Mouse (Mus musculus): ENCODE results near the gene Pbx1. TPM values are rescaled to one million over a fixed set of nuclear protein-coding genes. Genes with fewer than 3 reads are reported as not detected.

Gene Pbx1
- polyA plus RNA-seq, 1 experiment from 2014 or later: 48.8 TPM

- no peak for TF ChIP-seq CTCF (IDR thresholded peaks at IDR 0.05; ENCODE audit: low read depth)
- no peaks in the 10 kb centered on the region for H3K27me3 ChIP-seq (ENCODE audit: insufficient read depth, low read length)
- H3K4me3 ChIP-seq (ENCODE audit: low read depth, low read length): no peak overlapping the region
- no peak overlapping the region for H3K4me2 ChIP-seq
- no peaks in the 10 kb centered on the region for H3K9me3 ChIP-seq (ENCODE audit: low read depth, low read length)
- no peak overlapping the region; the same call in 1 of the 2 replicates for H3K27ac ChIP-seq (ENCODE audit: low read depth)
- ATAC-seq (ENCODE audit: insufficient read depth): no peak
- WGBS: 53% methylated on average over 12 of the region's 12 CpGs
- no peak overlapping the region for H3K9ac ChIP-seq
- H3K4me1 ChIP-seq (ENCODE audit: insufficient read depth): peaks cover 32% of the 10 kb centered on the region
- peaks cover 4% of the 10 kb centered on the region; the same call in 1 of the 2 replicates for H3K36me3 ChIP-seq (ENCODE audit: insufficient read depth)
- DNase-seq: no peak
Observed at GRCm38 (mm10) chr1:168323436-168324108, 108.5 kb downstream of the Pbx1 start.

GRCm38 (mm10) chr1:168322892-168323291, 109.2 kb downstream of the Pbx1 start:
- DNase-seq: peak; percentile 41
- Histone ChIP-seq H3K4me2 (no peak overlapping the region), H3K36me3 (ENCODE audit: insufficient read depth) (no peaks in the 10 kb centered on the region), H3K9me3 (ENCODE audit: low read depth, low read length) (no peaks in the 10 kb centered on the region), H3K9ac (no peak overlapping the region), H3K4me3 (ENCODE audit: low read depth, low read length) (no peak overlapping the region), H3K27ac (ENCODE audit: low read depth) (no peak overlapping the region), H3K4me1 (ENCODE audit: insufficient read depth) (peaks cover 30% of the 10 kb centered on the region), H3K27me3 (ENCODE audit: insufficient read depth, low read length) (no peaks in the 10 kb centered on the region)
- peak; percentile 71 for TF ChIP-seq CTCF (IDR thresholded peaks at IDR 0.05; ENCODE audit: low read depth)
- no peak for ATAC-seq (ENCODE audit: insufficient read depth)
- 96% methylated on average over 1 of the region's 1 CpGs for WGBS

GRCm38 (mm10) chr1:168319695-168320094, 112.4 kb downstream of the Pbx1 start:
- peak; percentile 46 for DNase-seq

GRCm38 (mm10) chr1:168318899-168319469, 113.1 kb downstream of the Pbx1 start:
- no peaks in the 10 kb centered on the region for H3K27me3 ChIP-seq (ENCODE audit: insufficient read depth, low read length)
- no peaks in the 10 kb centered on the region for H3K9me3 ChIP-seq (ENCODE audit: low read depth, low read length)
- no peak overlapping the region for H3K27ac ChIP-seq (ENCODE audit: low read depth)
- no peak overlapping the region for H3K4me2 ChIP-seq
- peaks cover 19% of the 10 kb centered on the region for H3K4me1 ChIP-seq (ENCODE audit: insufficient read depth)
- no peak for TF ChIP-seq CTCF (IDR thresholded peaks at IDR 0.05; ENCODE audit: low read depth)
- H3K9ac ChIP-seq: no peak overlapping the region
- no peak overlapping the region for H3K4me3 ChIP-seq (ENCODE audit: low read depth, low read length)
- H3K36me3 ChIP-seq (ENCODE audit: insufficient read depth): no peaks in the 10 kb centered on the region
- no peak for DNase-seq
- no peak for ATAC-seq (ENCODE audit: insufficient read depth)
- 27% methylated on average over 13 of the region's 13 CpGs for WGBS

More at GRCm38 (mm10) chr1:168319695-168320094, 112.4 kb downstream of the Pbx1 start:
- no peak for TF ChIP-seq CTCF (IDR thresholded peaks at IDR 0.05; ENCODE audit: low read depth)
- Histone ChIP-seq H3K9ac (no peak overlapping the region), H3K4me3 (ENCODE audit: low read depth, low read length) (no peak overlapping the region), H3K9me3 (ENCODE audit: low read depth, low read length) (no peaks in the 10 kb centered on the region), H3K4me2 (no peak overlapping the region), H3K36me3 (ENCODE audit: insufficient read depth) (no peaks in the 10 kb centered on the region), H3K27me3 (ENCODE audit: insufficient read depth, low read length) (no peaks in the 10 kb centered on the region), H3K27ac (ENCODE audit: low read depth) (peak overlapping the region; percentile 30; the same call in 1 of the 2 replicates), H3K4me1 (ENCODE audit: insufficient read depth) (peaks cover 19% of the 10 kb centered on the region)
- 39% methylated on average over 5 of the region's 5 CpGs for WGBS
- peak; percentile 43 for ATAC-seq (ENCODE audit: insufficient read depth)

GRCm38 (mm10) chr1:168313772-168314171, 118.3 kb downstream of the Pbx1 start:
- peaks cover 18% of the 10 kb centered on the region for H3K4me1 ChIP-seq (ENCODE audit: insufficient read depth)
- no peak overlapping the region for H3K4me2 ChIP-seq
- no peaks in the 10 kb centered on the region for H3K27me3 ChIP-seq (ENCODE audit: insufficient read depth, low read length)

GRCm38 (mm10) chr1:168312710-168313447, 119.2 kb downstream of the Pbx1 start:
- Histone ChIP-seq H3K36me3 (ENCODE audit: insufficient read depth) (no peaks in the 10 kb centered on the region), H3K4me2 (no peak overlapping the region), H3K9me3 (ENCODE audit: low read depth, low read length) (no peaks in the 10 kb centered on the region), H3K27me3 (ENCODE audit: insufficient read depth, low read length) (no peaks in the 10 kb centered on the region), H3K4me1 (ENCODE audit: insufficient read depth) (peaks cover 23% of the 10 kb centered on the region), H3K4me3 (ENCODE audit: low read depth, low read length) (no peak overlapping the region), H3K9ac (no peak overlapping the region), H3K27ac (ENCODE audit: low read depth) (no peak overlapping the region)
- DNase-seq: no peak
- ATAC-seq (ENCODE audit: insufficient read depth): no peak; the same call in 1 of the 2 replicates
- no peak for TF ChIP-seq CTCF (IDR thresholded peaks at IDR 0.05; ENCODE audit: low read depth)
- 81% methylated on average over 7 of the region's 7 CpGs for WGBS

More at GRCm38 (mm10) chr1:168313772-168314171, 118.3 kb downstream of the Pbx1 start:
- no peak for TF ChIP-seq CTCF (IDR thresholded peaks at IDR 0.05; ENCODE audit: low read depth)
- Histone ChIP-seq H3K4me3 (ENCODE audit: low read depth, low read length) (no peak overlapping the region), H3K9me3 (ENCODE audit: low read depth, low read length) (no peaks in the 10 kb centered on the region), H3K36me3 (ENCODE audit: insufficient read depth) (no peaks in the 10 kb centered on the region), H3K27ac (ENCODE audit: low read depth) (no peak overlapping the region), H3K9ac (no peak overlapping the region)
- DNase-seq (no peak), ATAC-seq (ENCODE audit: insufficient read depth) (no peak)

GRCm38 (mm10) chr1:168309101-168309521, 123.0 kb downstream of the Pbx1 start:
- no peak for TF ChIP-seq CTCF (IDR thresholded peaks at IDR 0.05; ENCODE audit: low read depth)
- no peak overlapping the region for H3K4me3 ChIP-seq (ENCODE audit: low read depth, low read length)
- H3K4me1 ChIP-seq (ENCODE audit: insufficient read depth): peaks cover 25% of the 10 kb centered on the region
- no peak overlapping the region for H3K4me2 ChIP-seq
- ATAC-seq (ENCODE audit: insufficient read depth) (no peak), DNase-seq (no peak)
- no peaks in the 10 kb centered on the region for H3K27me3 ChIP-seq (ENCODE audit: insufficient read depth, low read length)
- H3K36me3 ChIP-seq (ENCODE audit: insufficient read depth): 0 out of 2 replicates have a peak, but pooled peaks cover 5% of the 10 kb centered on the region
- H3K9ac ChIP-seq: no peak overlapping the region
- no peak overlapping the region for H3K27ac ChIP-seq (ENCODE audit: low read depth)
- 59% methylated on average over 8 of the region's 8 CpGs for WGBS
- no peaks in the 10 kb centered on the region for H3K9me3 ChIP-seq (ENCODE audit: low read depth, low read length)

All from lung, embryonic 14.5 days (tissue).